Mouse (Mus musculus) midbrain, postnatal 0 days (tissue): ENCODE measurements around the gene Gfm2. TPM values are rescaled to one million over a fixed set of nuclear protein-coding genes. Genes with fewer than 3 reads are reported as not detected.
"Not testable (repeated sequence)": the region's sequence is repeated elsewhere in the genome, so short reads cannot be mapped to it uniquely, and the experiment has no call there.

Source experiments
- ATAC-seq: fragments of 200-750 bp; cut with Nextera tagmentation; 2 replicates; pipeline ENCODE4 v1.8.0; 2017; ENCODE audit warnings: moderate number of reproducible peaks, mild to moderate bottlenecking, moderate TSS enrichment, moderate library complexity; ENCODE audit not compliant: low FRiP score
- DNase-seq: peaks from one replicate; pipeline ENCODE4 v3.0.0-alpha.2; 2015; ENCODE audit warnings: low spot score
- H3K27ac ChIP-seq: fragments of 300-500 bp; sonication (generic); 2 replicates; pipeline ENCODE4 v1.5.1; 2014; ENCODE audit warnings: low read depth, mild to moderate bottlenecking, low read length, mixed read lengths
- H3K27me3 ChIP-seq: fragments of 300-500 bp; sonication (generic); 2 replicates; pipeline ENCODE4 v1.6.1; 2014; ENCODE audit warnings: low read length, control low read depth, mixed read lengths; ENCODE audit not compliant: insufficient read depth
- H3K36me3 ChIP-seq: fragments of 300-500 bp; sonication (generic); 2 replicates; pipeline ENCODE4 v1.6.1; 2014; ENCODE audit warnings: low read length, control low read depth, mixed read lengths; ENCODE audit not compliant: insufficient read depth
- H3K4me1 ChIP-seq: fragments of 300-500 bp; sonication (generic); 2 replicates; pipeline ENCODE4 v1.6.1; 2014; ENCODE audit warnings: mild to moderate bottlenecking, control low read depth, antibody characterized with exemption, low read length, mixed read lengths; ENCODE audit not compliant: insufficient read depth
- H3K4me2 ChIP-seq: fragments of 300-500 bp; sonication (generic); 2 replicates; pipeline ENCODE4 v1.6.1; 2014; ENCODE audit warnings: low read depth, mild to moderate bottlenecking, low read length, mixed read lengths; ENCODE audit not compliant: poor library complexity, severe bottlenecking
- H3K4me3 ChIP-seq: fragments of 300-500 bp; sonication (generic); 2 replicates; pipeline ENCODE4 v1.5.1; 2014; ENCODE audit warnings: low read depth, mild to moderate bottlenecking, low read length, moderate library complexity
- H3K9ac ChIP-seq: fragments of 300-500 bp; sonication (generic); replicated peaks from 2 replicates; pipeline ENCODE4 v1.6.1; 2014; ENCODE audit warnings: mild to moderate bottlenecking, low read length, moderate library complexity, mixed read lengths; ENCODE audit not compliant: poor library complexity, severe bottlenecking
- H3K9me3 ChIP-seq: fragments of 300-500 bp; sonication (generic); 2 replicates; pipeline ENCODE4 v1.6.1; 2016; ENCODE audit warnings: low read length, control low read depth
- CTCF ChIP-seq: IDR thresholded peaks from 2 replicates; pipeline ENCODE4 v1.5.1; 2016; ENCODE audit warnings: antibody characterized with exemption, mild to moderate bottlenecking
- WGBS: fragments of 180-500 bp; shearing (Covaris S2); extraction: QIAGEN DNeasy Blood & Tissue Kit; methylation state at CpG from one replicate; pipeline ENCODE4 v1.1.7; 2014; 5-methylcytosine and 5-hydroxymethylcytosine counted together
- polyA plus RNA-seq: library from polyadenylated mRNA; unstranded; fragments of >200 nt; fragmentation: Nextera tagmentation; extraction: Ambion mirVana; gene quantifications from 2 replicates; pipeline ENCODE4 v1.2.1, GENCODE M21; 2015
- total RNA-seq: library from RNA; depleted of rRNA; stranded (reverse); fragments of >200 nt; gene quantifications from 2 replicates; pipeline ENCODE4 v1.2.3, GENCODE M21; 2014; rRNA removed

The Gfm2 gene
- total RNA-seq (23.1 and 31.4 TPM in 2 replicates), polyA plus RNA-seq (21.5 and 24.1 TPM in 2 replicates)

DNA sequence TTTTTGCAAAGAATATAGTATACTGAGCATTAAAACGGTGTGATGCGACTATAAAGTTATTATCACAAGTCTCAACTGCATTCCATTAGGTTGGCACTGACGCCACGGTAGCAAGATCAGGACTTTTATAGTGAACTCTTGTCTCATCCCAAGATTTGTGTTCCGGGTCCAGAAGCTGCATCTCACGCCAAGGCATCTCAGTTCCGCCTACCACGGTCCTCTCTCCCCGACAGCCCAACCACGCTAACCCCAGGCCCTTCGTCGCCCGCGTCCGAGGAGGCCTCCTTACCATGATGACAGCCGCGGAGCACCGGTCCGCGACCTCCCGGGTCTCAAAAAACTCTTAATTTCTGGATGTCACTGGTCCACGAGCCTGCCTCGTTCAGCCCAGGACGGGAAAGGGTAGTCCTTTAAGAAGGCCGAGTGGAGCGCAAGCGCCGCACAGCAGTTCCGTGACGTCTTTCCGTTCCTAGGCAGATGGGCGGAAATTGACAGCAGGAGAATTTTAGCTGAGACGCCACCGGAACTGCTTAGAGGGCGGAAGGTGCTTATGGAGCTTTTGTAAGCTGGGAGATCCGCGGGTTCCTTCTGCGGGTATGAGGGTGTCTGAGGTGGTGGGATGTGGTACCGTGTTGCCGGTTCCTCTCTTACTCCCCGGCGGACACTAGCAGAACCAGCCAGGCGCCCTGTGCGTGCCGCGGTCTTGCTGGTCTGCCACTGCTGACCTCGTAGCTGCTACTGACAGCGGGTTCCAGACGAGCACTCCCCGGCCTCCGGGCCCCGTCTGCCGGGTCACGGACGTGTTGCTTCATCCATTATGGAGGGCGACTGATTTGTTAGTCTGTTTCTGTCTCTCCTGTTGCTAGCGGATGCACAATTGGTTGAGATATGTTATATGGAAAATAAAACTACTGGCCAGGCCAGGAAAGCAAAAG lies at the start of gene Gfm2, which contains the start of gene Nsa2:
Gene Gfm2 (plus strand): TSS at position 472 of the 935 bp plus-strand sequence.
Gene Nsa2 (minus strand): TSS at position 472 of the 935 bp plus-strand sequence.
- no peaks in the 10 kb centered on the region for H3K9me3 ChIP-seq
- no peaks in the 10 kb centered on the region for H3K27me3 ChIP-seq
- DNase-seq (peak; percentile 98), ATAC-seq (peak; percentile 99)
- under 1% methylated on average over 57 of the region's 57 CpGs for WGBS
- peaks cover 7% of the 10 kb centered on the region; the same call in 1 of the 2 replicates for H3K36me3 ChIP-seq
- peak within 1 kb of the TSS; percentile 79 for H3K27ac ChIP-seq
- H3K9ac ChIP-seq: peak within 1 kb of the TSS; percentile 64
- H3K4me3 ChIP-seq: peak within 1 kb of the TSS; percentile 61
- H3K4me2 ChIP-seq: peak within 1 kb of the TSS; percentile 51
- H3K4me1 ChIP-seq: no peaks in the 10 kb centered on the region
- no peak for TF ChIP-seq CTCF

GRCm38 (mm10) chr13:97088183-97088582 lies 49.6 kb upstream of the Gfm2 start:
- no peak overlapping the region for H3K27ac ChIP-seq
- TF ChIP-seq CTCF: no peak
- 59% methylated on average over 3 of the region's 3 CpGs for WGBS
- no peak overlapping the region for H3K9ac ChIP-seq
- H3K36me3 ChIP-seq: 0 out of 2 replicates have a peak, but pooled peaks cover 4% of the 10 kb centered on the region
- H3K4me1 ChIP-seq: no peaks in the 10 kb centered on the region
- H3K9me3 ChIP-seq: no peaks in the 10 kb centered on the region
- no peak overlapping the region for H3K4me2 ChIP-seq
- DNase-seq (peak; percentile 68), ATAC-seq (no peak)
- H3K4me3 ChIP-seq: no peak overlapping the region
- H3K27me3 ChIP-seq: no peaks in the 10 kb centered on the region

DNA sequence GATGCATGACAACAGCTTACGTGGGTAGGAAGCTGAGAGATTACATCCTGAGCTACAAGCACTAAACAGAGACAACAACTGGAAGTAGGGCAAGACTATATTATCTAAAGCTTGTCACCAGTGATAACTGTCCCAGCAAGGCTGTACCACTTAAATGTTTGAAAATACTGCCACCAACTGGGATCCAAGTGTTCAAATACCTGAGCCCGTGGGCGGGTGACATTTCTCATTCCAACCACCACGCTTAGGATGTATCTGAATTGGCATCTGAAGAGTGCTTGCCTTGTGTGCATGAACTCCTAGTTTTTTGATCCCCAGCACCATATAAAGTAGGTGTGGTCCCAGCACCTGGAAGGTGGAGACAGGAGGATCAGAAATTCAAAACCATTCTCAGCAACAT lies 42.0 kb upstream of the Gfm2 start:
- no peak overlapping the region for H3K9ac ChIP-seq
- no peaks in the 10 kb centered on the region for H3K27me3 ChIP-seq
- peaks cover 10% of the 10 kb centered on the region; the same call in 1 of the 2 replicates for H3K36me3 ChIP-seq
- no peak overlapping the region for H3K27ac ChIP-seq
- H3K4me3 ChIP-seq: no peak overlapping the region
- DNase-seq (peak; percentile 4), ATAC-seq (no peak)
- H3K4me2 ChIP-seq: no peak overlapping the region
- 84% methylated on average over 4 of the region's 4 CpGs for WGBS
- H3K4me1 ChIP-seq: no peaks in the 10 kb centered on the region
- H3K9me3 ChIP-seq: no peaks in the 10 kb centered on the region
- no peak for TF ChIP-seq CTCF

- 77% methylated on average over 22 of the region's 22 CpGs for WGBS
Measured at GRCm38 (mm10) chr13:97099187-97099852, 38.4 kb upstream of the Gfm2 start, which contains the start of gene Gm6169. Gene Gm6169 (minus strand): TSS chr13:97099237.

DNA sequence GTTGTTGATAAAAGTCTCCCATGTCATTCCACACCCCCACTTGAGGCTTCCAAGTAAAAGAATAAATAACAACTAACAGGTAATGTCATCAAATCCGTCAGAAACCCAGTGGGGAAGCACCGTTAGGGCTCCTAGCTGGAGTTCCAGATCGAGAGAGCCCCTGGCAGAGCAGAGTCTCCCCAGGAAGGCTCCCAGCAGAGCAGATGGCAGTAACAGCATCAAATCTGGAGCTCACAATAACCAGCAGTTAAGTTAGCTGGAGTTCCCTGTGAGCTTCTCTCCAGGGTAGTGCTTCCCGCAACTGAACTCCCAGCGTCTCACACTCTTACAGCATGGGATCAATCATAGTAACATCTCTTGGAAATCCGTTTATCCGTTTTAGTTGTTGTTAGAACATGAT lies 32.7 kb upstream of the Gfm2 start:
- Histone ChIP-seq H3K27ac (no peak overlapping the region), H3K9ac (no peak overlapping the region), H3K4me3 (no peak overlapping the region), H3K27me3 (no peaks in the 10 kb centered on the region), H3K9me3 (no peaks in the 10 kb centered on the region), H3K4me1 (no peaks in the 10 kb centered on the region), H3K36me3 (0 out of 2 replicates have a peak, but pooled peaks cover 2% of the 10 kb centered on the region), H3K4me2 (no peak overlapping the region)
- DNase-seq (no peak), ATAC-seq (no peak)
- TF ChIP-seq CTCF: no peak
- 65% methylated on average over 7 of the region's 7 CpGs for WGBS

More at GRCm38 (mm10) chr13:97099187-97099852, 38.4 kb upstream of the Gfm2 start, which contains the start of gene Gm6169:
- Histone ChIP-seq H3K9ac (no peak within 1 kb of the TSS), H3K4me3 (no peak within 1 kb of the TSS), H3K27me3 (no peaks in the 10 kb centered on the region), H3K27ac (no peak within 1 kb of the TSS), H3K4me2 (no peak within 1 kb of the TSS), H3K36me3 (no peaks in the 10 kb centered on the region; the same call in 1 of the 2 replicates), H3K9me3 (no peaks in the 10 kb centered on the region), H3K4me1 (no peaks in the 10 kb centered on the region)
- DNase-seq (peak; percentile 85), ATAC-seq (peak; percentile 70; the same call in 1 of the 2 replicates)
- peak; percentile 95 for TF ChIP-seq CTCF

- not testable (repeated sequence) for DNase-seq, H3K27ac ChIP-seq, ATAC-seq, H3K9ac ChIP-seq, H3K4me2 ChIP-seq, H3K4me1 ChIP-seq, H3K9me3 ChIP-seq, H3K36me3 ChIP-seq, H3K4me3 ChIP-seq, H3K27me3 ChIP-seq
- 98% methylated on average over 4 of the region's 4 CpGs for WGBS
Measured at GRCm38 (mm10) chr13:97107721-97108120, 30.0 kb upstream of the Gfm2 start.
